Mouse (Mus musculus) megakaryocyte, embryonic 14.5 days (primary cell): ENCODE measurements at regions not wholly inside any gene's neighbourhood (a gene's known extent, or its start where the extent isn't known, plus 50 kb on each side); places are given as distances from the start of the nearest gene placed in this dataset.

Source experiments
- FLI1 ChIP-seq: IDR thresholded peaks from 2 replicates; pipeline ENCODE4 v1.6.1; 2012; ENCODE audit warnings: low read length, inconsistent platforms, mixed read lengths
- GATA1 ChIP-seq: IDR thresholded peaks from 3 replicates; pipeline ENCODE4 v1.6.1; 2012; ENCODE audit warnings: mixed read lengths, low read length, inconsistent platforms, borderline replicate concordance

DNA sequence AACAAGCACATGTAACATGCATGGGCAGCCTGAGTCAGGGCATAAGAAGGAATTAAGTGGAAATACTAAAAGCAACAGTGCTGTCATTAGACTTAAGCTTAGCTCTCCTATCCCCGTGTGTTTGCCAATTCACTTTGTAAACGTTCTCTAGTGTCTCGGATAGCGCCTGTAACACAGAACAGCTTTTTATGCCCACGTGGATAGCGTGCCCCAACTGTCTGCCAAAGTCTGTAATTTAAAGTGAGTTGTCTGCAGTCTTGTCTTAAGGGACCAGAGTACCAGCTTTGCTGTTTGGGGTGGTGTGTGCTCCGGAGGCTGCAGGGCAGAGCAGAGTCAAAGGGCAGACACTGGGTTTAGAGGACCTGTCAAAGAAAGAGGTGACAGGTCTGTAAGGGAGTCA is 122.3 kb downstream of the Tex36 start:
- no peak for TF ChIP-seq GATA1
- TF ChIP-seq FLI1 = no peak
